Mouse (Mus musculus) midbrain, embryonic 16.5 days (tissue): ENCODE data around the gene Cdhr4. TPM values are rescaled to one million over a fixed set of nuclear protein-coding genes. Genes with fewer than 3 reads are reported as not detected.

Source experiments
- ATAC-seq: fragments of 200-750 bp; cut with Nextera tagmentation; 2 replicates; pipeline ENCODE4 v1.8.0; 2017; ENCODE audit warnings: moderate TSS enrichment
- H3K27ac ChIP-seq: fragments of 300-500 bp; sonication (generic); 2 replicates; pipeline ENCODE4 v1.5.1; 2014; ENCODE audit warnings: mild to moderate bottlenecking, low read length, mixed read lengths
- H3K27me3 ChIP-seq: fragments of 300-500 bp; sonication (generic); 2 replicates; pipeline ENCODE4 v1.6.1; 2014; ENCODE audit warnings: low read depth, low read length, mixed read lengths; ENCODE audit not compliant: control insufficient read depth, insufficient read depth
- H3K36me3 ChIP-seq: fragments of 300-500 bp; sonication (generic); 2 replicates; pipeline ENCODE4 v1.6.1; 2014; ENCODE audit warnings: mild to moderate bottlenecking, low read length, moderate library complexity, mixed read lengths; ENCODE audit not compliant: control insufficient read depth, insufficient read depth
- H3K4me1 ChIP-seq: fragments of 300-500 bp; sonication (generic); 2 replicates; pipeline ENCODE4 v1.6.1; 2014; ENCODE audit warnings: mild to moderate bottlenecking, low read length, mixed read lengths; ENCODE audit not compliant: control insufficient read depth, insufficient read depth
- H3K4me2 ChIP-seq: fragments of 300-500 bp; sonication (generic); 2 replicates; pipeline ENCODE4 v1.6.1; 2014; ENCODE audit warnings: mild to moderate bottlenecking, low read length, mixed read lengths
- H3K4me3 ChIP-seq: fragments of 300-500 bp; sonication (generic); 2 replicates; pipeline ENCODE4 v1.5.1; 2014; ENCODE audit warnings: low read depth, mild to moderate bottlenecking, low read length, moderate library complexity, mixed read lengths
- H3K9ac ChIP-seq: fragments of 300-500 bp; sonication (generic); 2 replicates; pipeline ENCODE4 v1.6.1; 2014; ENCODE audit warnings: low read depth, low read length, mixed read lengths
- H3K9me3 ChIP-seq: fragments of 300-500 bp; sonication (generic); replicated peaks from 2 replicates; pipeline ENCODE4 v1.6.1; 2014; ENCODE audit warnings: mild to moderate bottlenecking, low read length, mixed read lengths; ENCODE audit not compliant: control insufficient read depth, poor library complexity, severe bottlenecking
- WGBS: fragments of 180-500 bp; shearing (Covaris S2); extraction: QIAGEN DNeasy Blood & Tissue Kit; methylation state at CpG from one replicate; pipeline ENCODE4 v1.1.7; 2014; 5-methylcytosine and 5-hydroxymethylcytosine counted together
- polyA plus RNA-seq: library from polyadenylated mRNA; unstranded; fragments of >200 nt; fragmentation: Nextera tagmentation; extraction: Ambion mirVana; gene quantifications from 2 replicates; pipeline ENCODE4 v1.2.1, GENCODE M21; 2015

The Cdhr4 gene
- polyA plus RNA-seq, result 1.2 and 1.4 TPM in 2 replicates

DNA sequence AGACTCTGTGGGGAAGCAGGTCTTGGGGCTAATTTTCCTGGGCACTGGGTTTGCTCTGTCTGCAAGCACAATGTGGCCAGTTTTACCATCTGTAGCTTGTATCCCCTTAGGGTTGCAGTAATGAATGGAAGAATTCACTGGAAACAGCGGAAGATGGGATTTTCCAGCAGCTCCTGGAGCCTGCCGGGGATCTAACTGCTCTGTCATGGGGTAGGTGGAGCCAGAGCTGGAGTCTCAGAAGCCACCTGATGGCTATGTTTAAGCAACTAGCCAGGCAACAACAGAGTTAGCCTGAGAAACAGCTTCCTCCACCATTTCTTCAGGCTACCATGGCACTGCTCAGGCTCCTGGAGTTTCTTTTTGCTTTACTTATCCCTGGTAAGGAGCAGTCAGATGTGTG lies at the start of gene Cdhr4:
Gene Cdhr4 (plus strand): TSS at position 301 of the 400 bp plus-strand sequence.
- Histone ChIP-seq H3K4me1 (no peaks in the 10 kb centered on the region), H3K4me2 (no peak within 1 kb of the TSS), H3K9ac (no peak within 1 kb of the TSS), H3K27ac (no peak within 1 kb of the TSS), H3K9me3 (no peaks in the 10 kb centered on the region), H3K36me3 (no peaks in the 10 kb centered on the region), H3K4me3 (no peak within 1 kb of the TSS), H3K27me3 (no peaks in the 10 kb centered on the region)
- 67% methylated on average over 2 of the region's 2 CpGs for WGBS
- ATAC-seq, result no peak

GRCm38 (mm10) chr9:107947241-107948194 lies 44.8 kb upstream of the Cdhr4 start:
- ATAC-seq, result no peak
- H3K9ac ChIP-seq, result no peak overlapping the region
- H3K4me3 ChIP-seq, result no peak overlapping the region
- H3K9me3 ChIP-seq, result no peaks in the 10 kb centered on the region
- no peak overlapping the region for H3K27ac ChIP-seq
- WGBS, result 91% methylated on average over 31 of the region's 31 CpGs
- peaks cover 5% of the 10 kb centered on the region; the same call in 1 of the 2 replicates for H3K36me3 ChIP-seq
- peaks cover 13% of the 10 kb centered on the region for H3K4me1 ChIP-seq
- H3K27me3 ChIP-seq, result no peaks in the 10 kb centered on the region
- H3K4me2 ChIP-seq, result no peak overlapping the region

- H3K36me3 ChIP-seq, result peaks cover 5% of the 10 kb centered on the region; the same call in 1 of the 2 replicates
- no peaks in the 10 kb centered on the region for H3K27me3 ChIP-seq
- WGBS, result 86% methylated on average over 13 of the region's 13 CpGs
- peaks cover 13% of the 10 kb centered on the region for H3K4me1 ChIP-seq
- H3K9me3 ChIP-seq, result no peaks in the 10 kb centered on the region
- H3K4me2 ChIP-seq, result no peak overlapping the region
- H3K4me3 ChIP-seq, result no peak overlapping the region
- H3K27ac ChIP-seq, result no peak overlapping the region
- no peak for ATAC-seq
- H3K9ac ChIP-seq, result no peak overlapping the region
Measured at GRCm38 (mm10) chr9:107949184-107949921, 42.9 kb upstream of the Cdhr4 start.

DNA sequence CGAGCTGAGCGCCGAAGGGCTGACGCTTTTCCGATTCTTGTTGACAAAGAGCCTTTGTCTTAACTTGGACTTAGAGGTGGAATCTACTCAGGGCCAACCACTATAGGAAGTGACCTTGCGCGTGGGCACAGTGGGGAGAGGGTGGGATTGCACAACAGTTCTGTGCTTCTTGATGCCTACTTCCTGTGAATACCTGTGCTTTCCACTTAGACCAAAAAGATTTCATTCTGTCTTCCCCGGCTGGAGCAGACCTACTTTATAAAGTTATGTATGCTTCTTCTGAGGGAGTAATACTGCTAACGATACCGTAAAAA lies 42.4 kb upstream of the Cdhr4 start, which contains the start of gene Traip:
Gene Traip (plus strand): TSS at position 215 of the 314 bp plus-strand sequence.
- no peak for ATAC-seq
- H3K9me3 ChIP-seq, result no peaks in the 10 kb centered on the region
- WGBS, result 91% methylated on average over 10 of the region's 10 CpGs

GRCm38 (mm10) chr9:107950460-107951355 lies 41.6 kb upstream of the Cdhr4 start:
- peak; percentile 95 for ATAC-seq
- peak overlapping the region; percentile 65 for H3K9ac ChIP-seq
- WGBS, result 14% methylated on average over 45 of the region's 45 CpGs

More for the DNA sequence above, 42.4 kb upstream of the Cdhr4 start, which contains the start of gene Traip:
- Histone ChIP-seq H3K4me3 (peak within 1 kb of the TSS; percentile 51), H3K27ac (peak within 1 kb of the TSS; percentile 86), H3K9ac (peak within 1 kb of the TSS; percentile 65), H3K4me2 (peak within 1 kb of the TSS; percentile 93), H3K4me1 (peaks cover 13% of the 10 kb centered on the region), H3K27me3 (no peaks in the 10 kb centered on the region), H3K36me3 (peaks cover 5% of the 10 kb centered on the region; the same call in 1 of the 2 replicates)

GRCm38 (mm10) chr9:107955613-107956289 lies 36.5 kb upstream of the Cdhr4 start:
- Histone ChIP-seq H3K4me3 (no peak overlapping the region), H3K27me3 (no peaks in the 10 kb centered on the region), H3K4me1 (peaks cover 12% of the 10 kb centered on the region), H3K9ac (no peak overlapping the region), H3K36me3 (0 out of 2 replicates have a peak, but pooled peaks cover 2% of the 10 kb centered on the region), H3K4me2 (no peak overlapping the region), H3K27ac (no peak overlapping the region), H3K9me3 (no peaks in the 10 kb centered on the region)
- ATAC-seq, result no peak
- 84% methylated on average over 6 of the region's 6 CpGs for WGBS

More at GRCm38 (mm10) chr9:107950460-107951355, 41.6 kb upstream of the Cdhr4 start:
- H3K27me3 ChIP-seq, result no peaks in the 10 kb centered on the region
- peak overlapping the region; percentile 51 for H3K4me3 ChIP-seq
- peak overlapping the region; percentile 86 for H3K27ac ChIP-seq
- H3K9me3 ChIP-seq, result no peaks in the 10 kb centered on the region
- H3K36me3 ChIP-seq, result peaks cover 5% of the 10 kb centered on the region; the same call in 1 of the 2 replicates
- H3K4me1 ChIP-seq, result peaks cover 13% of the 10 kb centered on the region
- H3K4me2 ChIP-seq, result peak overlapping the region; percentile 93

- Histone ChIP-seq H3K9me3 (no peaks in the 10 kb centered on the region), H3K27ac (peak overlapping the region; percentile 47; the same call in 1 of the 2 replicates), H3K4me1 (peaks cover 17% of the 10 kb centered on the region), H3K9ac (no peak overlapping the region), H3K4me2 (no peak overlapping the region), H3K4me3 (no peak overlapping the region), H3K27me3 (no peaks in the 10 kb centered on the region), H3K36me3 (0 out of 2 replicates have a peak, but pooled peaks cover 2% of the 10 kb centered on the region)
- 14% methylated on average over 6 of the region's 6 CpGs for WGBS
- no peak for ATAC-seq
Measured at GRCm38 (mm10) chr9:107957141-107957540, 35.2 kb upstream of the Cdhr4 start.

DNA sequence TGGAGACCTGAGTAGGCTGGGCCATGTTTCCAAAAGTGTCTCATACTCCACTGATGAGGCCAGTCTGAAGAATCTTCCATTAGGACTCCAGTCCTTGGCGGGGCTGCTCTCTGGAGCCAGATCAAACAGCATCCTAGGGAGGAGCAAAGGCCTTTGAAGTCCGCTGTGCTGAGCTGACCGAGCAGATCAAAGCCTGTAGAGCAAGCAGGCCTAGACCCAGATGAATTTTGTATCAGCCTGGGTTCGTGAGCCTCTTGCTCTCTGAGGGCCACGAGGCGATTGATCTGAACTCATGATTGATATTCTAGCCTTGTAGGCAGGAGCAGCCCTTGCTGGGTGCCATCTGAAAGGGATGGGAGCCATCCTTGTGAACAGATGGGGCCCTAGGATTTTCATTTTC lies 32.4 kb upstream of the Cdhr4 start:
- Histone ChIP-seq H3K4me3 (no peak overlapping the region), H3K9ac (no peak overlapping the region), H3K4me2 (no peak overlapping the region), H3K9me3 (no peaks in the 10 kb centered on the region), H3K27me3 (no peaks in the 10 kb centered on the region), H3K36me3 (0 out of 2 replicates have a peak, but pooled peaks cover 2% of the 10 kb centered on the region), H3K4me1 (peaks cover 21% of the 10 kb centered on the region), H3K27ac (peak overlapping the region; percentile 86)
- WGBS, result 39% methylated on average over 6 of the region's 6 CpGs
- peak; percentile 21; the same call in 1 of the 2 replicates for ATAC-seq
